Mouse (Mus musculus): Measurements from ENCODE around the gene Ivns1abp. TPM values are rescaled to one million over a fixed set of nuclear protein-coding genes. Genes with fewer than 3 reads are reported as not detected.
"Not testable (repeated sequence)": the region's sequence is repeated elsewhere in the genome, so short reads cannot be mapped to it uniquely, and the experiment has no call there.

The Ivns1abp gene
- total and polyA plus RNA-seq, 2 experiments from 2014 or later = 121 to 140 TPM

DNA sequence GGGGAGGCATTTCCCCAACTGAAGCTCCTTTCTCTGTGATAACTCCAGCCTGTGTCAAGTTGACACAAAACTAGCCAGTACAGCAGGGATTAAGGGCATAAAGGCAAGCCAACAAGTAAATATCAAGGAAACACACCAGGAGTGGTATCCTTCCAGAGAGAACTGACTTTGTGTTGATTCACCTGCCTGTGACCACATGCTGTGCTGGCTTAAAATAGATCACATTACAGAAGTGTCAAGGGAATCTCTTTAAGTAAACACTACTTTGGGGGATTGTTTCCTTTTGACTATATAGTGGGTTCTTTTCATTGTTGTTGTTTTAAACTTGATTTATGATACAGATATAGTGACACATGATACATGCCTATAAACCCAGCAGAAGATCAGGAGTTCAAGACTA, 41.0 kb upstream of the Ivns1abp start:
- Histone ChIP-seq H3K9ac (replicated peaks; ENCODE audit: low read length) (no peak overlapping the region), H3K4me1 (ENCODE audit: insufficient read depth, low read length) (no peaks in the 10 kb centered on the region), H3K27ac (no peak overlapping the region), H3K4me3 (ENCODE audit: low read length) (no peak overlapping the region), H3K4me2 (ENCODE audit: low read depth, low read length) (no peak overlapping the region), H3K36me3 (ENCODE audit: insufficient read depth, low read length) (no peaks in the 10 kb centered on the region), H3K9me3 (ENCODE audit: low read length) (no peaks in the 10 kb centered on the region), H3K27me3 (ENCODE audit: insufficient read depth, low read length) (no peaks in the 10 kb centered on the region)
- no peak for TF ChIP-seq CTCF (IDR thresholded peaks at IDR 0.05; ENCODE audit: low read depth)
- DNase-seq (ENCODE audit: low spot score) (no peak), ATAC-seq (no peak)

DNA sequence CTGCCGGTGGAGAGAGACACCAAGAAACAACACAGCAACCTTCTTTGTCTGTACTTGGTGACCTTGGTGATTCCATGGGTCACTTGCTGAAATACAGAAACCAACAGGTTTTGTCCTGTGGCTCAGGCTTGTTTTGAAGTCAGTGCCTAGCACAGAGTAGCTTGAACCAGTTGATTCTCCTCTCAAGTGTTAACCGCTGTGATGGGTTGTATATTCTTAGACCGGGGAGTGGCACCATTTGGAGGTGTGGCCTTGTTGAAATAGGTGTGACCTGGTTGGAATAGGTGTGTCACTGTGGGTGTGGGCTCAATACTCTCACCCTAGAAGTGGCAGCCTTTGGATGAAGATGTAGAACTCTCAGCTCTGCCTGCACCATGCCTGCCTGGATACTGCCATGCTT, 39.3 kb upstream of the Ivns1abp start:
- not testable (repeated sequence) for H3K27ac ChIP-seq; DNase-seq (ENCODE audit: low spot score); H3K4me1 ChIP-seq (ENCODE audit: insufficient read depth, low read length); H3K9me3 ChIP-seq (ENCODE audit: low read length); H3K9ac ChIP-seq (replicated peaks; ENCODE audit: low read length); H3K4me3 ChIP-seq (ENCODE audit: low read length); ATAC-seq; H3K4me2 ChIP-seq (ENCODE audit: low read depth, low read length); H3K27me3 ChIP-seq (ENCODE audit: insufficient read depth, low read length); H3K36me3 ChIP-seq (ENCODE audit: insufficient read depth, low read length)
- 78% methylated on average over 3 of the region's 3 CpGs for WGBS

DNA sequence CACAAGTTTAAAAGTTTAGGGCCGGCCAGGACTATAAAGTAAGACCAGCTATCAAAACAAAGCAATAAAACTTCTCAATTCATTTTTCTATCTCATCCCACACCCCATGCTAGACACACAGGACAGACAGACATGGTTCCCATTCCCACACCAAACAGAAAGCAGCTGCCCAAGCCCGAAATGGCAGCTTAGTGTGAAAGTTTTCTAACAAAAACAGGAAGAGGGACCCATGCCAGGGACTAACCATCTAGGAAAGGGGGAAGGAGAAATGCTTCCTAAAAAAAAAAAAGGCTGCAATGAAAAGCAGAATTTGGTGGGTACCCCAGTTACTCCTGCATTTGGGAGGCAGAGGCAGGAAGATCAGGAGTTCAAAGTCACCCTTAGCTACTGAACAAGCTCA, 37.2 kb upstream of the Ivns1abp start:
- Histone ChIP-seq H3K9ac (replicated peaks; ENCODE audit: low read length) (no peak overlapping the region), H3K27ac (no peak overlapping the region), H3K36me3 (ENCODE audit: insufficient read depth, low read length) (no peaks in the 10 kb centered on the region), H3K4me1 (ENCODE audit: insufficient read depth, low read length) (no peaks in the 10 kb centered on the region), H3K9me3 (ENCODE audit: low read length) (no peaks in the 10 kb centered on the region), H3K4me2 (ENCODE audit: low read depth, low read length) (no peak overlapping the region), H3K4me3 (ENCODE audit: low read length) (no peak overlapping the region), H3K27me3 (ENCODE audit: insufficient read depth, low read length) (no peaks in the 10 kb centered on the region)
- no peak for ATAC-seq
- no peak for DNase-seq (ENCODE audit: low spot score)
- no peak for TF ChIP-seq CTCF (IDR thresholded peaks at IDR 0.05; ENCODE audit: low read depth)
- 87% methylated on average over 2 of the region's 2 CpGs for WGBS

DNA sequence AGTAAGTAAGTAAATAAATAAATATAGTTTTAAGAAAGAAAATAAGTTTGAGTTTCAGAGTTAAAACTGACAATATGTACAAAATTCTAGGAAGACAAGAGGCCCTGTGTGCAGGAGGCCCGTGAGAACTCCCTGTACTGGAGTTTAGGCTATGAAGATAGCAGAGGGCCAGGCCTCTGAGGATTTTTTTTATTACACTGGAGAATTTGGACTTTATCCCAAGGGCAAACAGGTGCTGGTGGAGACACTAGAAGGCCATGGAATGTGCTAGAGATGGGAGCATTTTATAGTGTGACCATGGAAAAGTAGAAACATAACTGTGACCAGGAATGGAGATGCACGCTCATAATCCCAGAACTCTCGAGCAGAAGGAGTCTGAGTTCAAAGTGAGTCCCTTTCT, 36.5 kb upstream of the Ivns1abp start:
- no peak for DNase-seq (ENCODE audit: low spot score)
- no peaks in the 10 kb centered on the region for H3K4me1 ChIP-seq (ENCODE audit: insufficient read depth, low read length)
- TF ChIP-seq CTCF (IDR thresholded peaks at IDR 0.05; ENCODE audit: low read depth) = no peak
- no peak overlapping the region for H3K4me2 ChIP-seq (ENCODE audit: low read depth, low read length)
- H3K27me3 ChIP-seq (ENCODE audit: insufficient read depth, low read length) = no peaks in the 10 kb centered on the region
- no peak overlapping the region for H3K27ac ChIP-seq
- no peaks in the 10 kb centered on the region for H3K9me3 ChIP-seq (ENCODE audit: low read length)
- ATAC-seq = no peak
- no peak overlapping the region for H3K4me3 ChIP-seq (ENCODE audit: low read length)
- H3K36me3 ChIP-seq (ENCODE audit: insufficient read depth, low read length) = no peaks in the 10 kb centered on the region
- WGBS = 84% methylated on average over 3 of the region's 3 CpGs
- H3K9ac ChIP-seq (replicated peaks; ENCODE audit: low read length) = no peak overlapping the region

DNA sequence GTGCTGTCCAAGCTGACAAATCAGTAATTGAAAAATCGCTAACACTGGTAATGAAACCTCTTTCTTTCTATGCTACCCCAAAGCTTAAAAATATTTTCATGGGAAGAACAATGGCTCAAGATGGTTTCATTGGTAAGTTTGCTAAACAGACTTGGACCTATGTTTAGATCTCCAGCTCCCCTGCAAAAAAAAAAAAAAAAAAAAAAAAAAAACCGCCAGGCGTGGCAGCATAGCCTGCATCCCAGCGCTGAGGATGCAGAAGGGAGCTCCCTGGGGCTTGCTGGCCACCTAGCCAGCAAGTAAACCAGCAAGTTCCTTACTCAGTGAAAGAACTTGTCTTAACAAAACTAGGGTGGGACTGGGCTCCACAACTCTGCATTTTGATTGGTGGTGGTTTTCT, 35.8 kb upstream of the Ivns1abp start:
- DNase-seq (ENCODE audit: low spot score) (no peak), ATAC-seq (no peak)
- no peaks in the 10 kb centered on the region for H3K9me3 ChIP-seq (ENCODE audit: low read length)
- no peak overlapping the region for H3K4me3 ChIP-seq (ENCODE audit: low read length)
- no peak for TF ChIP-seq CTCF (IDR thresholded peaks at IDR 0.05; ENCODE audit: low read depth)
- H3K9ac ChIP-seq (replicated peaks; ENCODE audit: low read length) = no peak overlapping the region
- H3K36me3 ChIP-seq (ENCODE audit: insufficient read depth, low read length) = no peaks in the 10 kb centered on the region
- WGBS = 41% methylated on average over 4 of the region's 4 CpGs
- no peak overlapping the region for H3K4me2 ChIP-seq (ENCODE audit: low read depth, low read length)
- no peaks in the 10 kb centered on the region for H3K27me3 ChIP-seq (ENCODE audit: insufficient read depth, low read length)
- no peaks in the 10 kb centered on the region for H3K4me1 ChIP-seq (ENCODE audit: insufficient read depth, low read length)
- H3K27ac ChIP-seq = no peak overlapping the region

DNA sequence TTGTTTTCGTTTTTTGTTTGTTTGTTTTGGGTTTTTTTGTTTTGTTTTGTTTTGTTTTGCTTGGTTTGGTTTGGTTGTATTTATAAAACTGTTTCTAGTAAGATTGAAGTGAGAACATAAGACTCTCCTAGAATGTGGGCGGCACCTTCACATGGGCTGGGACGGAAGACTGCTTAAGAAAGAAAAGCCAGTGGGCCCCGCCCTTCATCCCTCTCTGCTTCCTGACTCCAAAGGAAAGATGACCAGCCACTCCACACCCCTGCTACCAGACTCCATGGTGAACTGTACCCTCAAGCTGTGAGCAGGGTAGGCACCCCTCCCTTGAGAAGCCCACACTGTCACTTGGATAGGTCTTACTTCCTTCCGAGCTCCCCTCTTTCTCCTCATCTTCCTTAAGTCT, 33.8 kb upstream of the Ivns1abp start:
- Histone ChIP-seq H3K27me3 (ENCODE audit: insufficient read depth, low read length) (no peaks in the 10 kb centered on the region), H3K9ac (replicated peaks; ENCODE audit: low read length) (no peak overlapping the region), H3K9me3 (ENCODE audit: low read length) (no peaks in the 10 kb centered on the region), H3K4me2 (ENCODE audit: low read depth, low read length) (no peak overlapping the region), H3K4me3 (ENCODE audit: low read length) (no peak overlapping the region), H3K36me3 (ENCODE audit: insufficient read depth, low read length) (no peaks in the 10 kb centered on the region), H3K4me1 (ENCODE audit: insufficient read depth, low read length) (no peaks in the 10 kb centered on the region), H3K27ac (no peak overlapping the region)
- DNase-seq (ENCODE audit: low spot score) (no peak), ATAC-seq (no peak)
- no peak for TF ChIP-seq CTCF (IDR thresholded peaks at IDR 0.05; ENCODE audit: low read depth)
- 79% methylated on average over 5 of the region's 5 CpGs for WGBS

DNA sequence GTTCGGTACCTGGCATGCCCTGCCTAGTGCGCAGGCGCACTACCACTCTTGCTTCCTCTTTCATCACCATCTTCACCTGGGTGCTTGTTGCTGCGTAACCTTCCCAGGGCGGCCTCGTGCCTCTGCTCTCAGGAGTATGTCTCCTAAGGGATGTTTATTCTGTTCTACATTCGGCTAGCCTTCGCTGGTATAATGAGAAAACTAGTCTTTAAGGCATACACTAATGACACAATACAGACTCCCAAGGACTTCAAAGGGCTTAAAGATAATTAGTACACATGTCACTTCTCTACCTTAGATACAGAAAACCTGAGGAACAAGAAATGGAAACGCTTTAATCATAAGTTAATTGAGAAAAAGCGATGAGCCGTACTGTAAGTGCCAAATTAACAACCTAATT, 32.9 kb upstream of the Ivns1abp start:
- ATAC-seq (no peak), DNase-seq (ENCODE audit: low spot score) (no peak)
- no peaks in the 10 kb centered on the region for H3K9me3 ChIP-seq (ENCODE audit: low read length)
- TF ChIP-seq CTCF (IDR thresholded peaks at IDR 0.05; ENCODE audit: low read depth) = no peak
- no peak overlapping the region for H3K4me3 ChIP-seq (ENCODE audit: low read length)
- WGBS = 74% methylated on average over 11 of the region's 11 CpGs
- no peaks in the 10 kb centered on the region for H3K27me3 ChIP-seq (ENCODE audit: insufficient read depth, low read length)
- H3K4me2 ChIP-seq (ENCODE audit: low read depth, low read length) = no peak overlapping the region
- no peaks in the 10 kb centered on the region for H3K36me3 ChIP-seq (ENCODE audit: insufficient read depth, low read length)
- H3K4me1 ChIP-seq (ENCODE audit: insufficient read depth, low read length) = no peaks in the 10 kb centered on the region
- no peak overlapping the region for H3K27ac ChIP-seq
- no peak overlapping the region for H3K9ac ChIP-seq (replicated peaks; ENCODE audit: low read length)
